Mouse (Mus musculus) lung, embryonic 15.5 days (tissue): ENCODE measurements around the gene Psmb6. TPM values are rescaled to one million over a fixed set of nuclear protein-coding genes. Genes with fewer than 3 reads are reported as not detected.
A peak's percentile ranks its signal among the peaks of the same experiment; 100 is the strongest.
"Not testable (repeated sequence)": the region's sequence is repeated elsewhere in the genome, so short reads cannot be mapped to it uniquely, and the experiment has no call there.

Source experiments
- ATAC-seq: fragments of 200-750 bp; cut with Nextera tagmentation; 2 replicates; pipeline ENCODE4 v1.8.0; 2017; ENCODE audit warnings: moderate number of reproducible peaks, borderline replicate concordance; ENCODE audit not compliant: low FRiP score, low TSS enrichment; ENCODE audit errors: extremely low read depth
- H3K27ac ChIP-seq: fragments of 300-500 bp; sonication (generic); 2 replicates; pipeline ENCODE4 v1.5.1; 2015; ENCODE audit warnings: moderate library complexity, mild to moderate bottlenecking, inconsistent platforms
- H3K27me3 ChIP-seq: fragments of 300-500 bp; sonication (generic); 2 replicates; pipeline ENCODE4 v1.6.1; 2015; ENCODE audit warnings: inconsistent platforms
- H3K36me3 ChIP-seq: fragments of 300-500 bp; sonication (generic); 2 replicates; pipeline ENCODE4 v1.6.1; 2015; ENCODE audit warnings: inconsistent platforms
- H3K4me1 ChIP-seq: fragments of 300-500 bp; sonication (generic); 2 replicates; pipeline ENCODE4 v1.6.1; 2015; ENCODE audit warnings: inconsistent platforms
- H3K4me2 ChIP-seq: fragments of 300-500 bp; sonication (generic); 2 replicates; pipeline ENCODE4 v1.6.1; 2015; ENCODE audit warnings: inconsistent platforms, mild to moderate bottlenecking, moderate library complexity
- H3K4me3 ChIP-seq: fragments of 300-500 bp; sonication (generic); 2 replicates; pipeline ENCODE4 v1.5.1; 2015; ENCODE audit warnings: mild to moderate bottlenecking, inconsistent platforms
- H3K9ac ChIP-seq: fragments of 300-500 bp; sonication (generic); 2 replicates; pipeline ENCODE4 v1.6.1; 2015; ENCODE audit warnings: inconsistent platforms
- H3K9me3 ChIP-seq: fragments of 300-500 bp; sonication (generic); 2 replicates; pipeline ENCODE4 v1.6.1; 2016; ENCODE audit warnings: inconsistent platforms
- WGBS: fragments of 180-500 bp; shearing (Covaris S2); methylation state at CpG from one replicate; pipeline ENCODE4 v1.1.7; 2015; 5-methylcytosine and 5-hydroxymethylcytosine counted together
- polyA plus RNA-seq: library from polyadenylated mRNA; unstranded; fragments of >200 nt; fragmentation: Nextera tagmentation; extraction: Ambion mirVana; gene quantifications from 2 replicates; pipeline ENCODE4 v1.2.1, GENCODE M21; 2015

Psmb6 gene
- polyA plus RNA-seq, 1 experiment from 2014 or later, result 771 TPM

GRCm38 (mm10) chr11:70553940-70554339 lies 28.8 kb downstream of the Psmb6 start:
- H3K36me3 ChIP-seq, result no peaks in the 10 kb centered on the region; the same call in 1 of the 2 replicates
- 15% methylated on average over 6 of the region's 7 CpGs for WGBS
- H3K4me2 ChIP-seq, result no peak overlapping the region
- no peaks in the 10 kb centered on the region for H3K9me3 ChIP-seq
- H3K4me1 ChIP-seq, result no peaks in the 10 kb centered on the region
- H3K4me3 ChIP-seq, result no peak overlapping the region
- no peak overlapping the region for H3K27ac ChIP-seq
- ATAC-seq, result 0 out of 2 replicates have a peak, but pooled peaks have one; percentile 8
- no peak overlapping the region for H3K9ac ChIP-seq
- no peaks in the 10 kb centered on the region for H3K27me3 ChIP-seq

- H3K27ac ChIP-seq, result no peak overlapping the region
- peaks cover 4% of the 10 kb centered on the region; the same call in 1 of the 2 replicates for H3K4me1 ChIP-seq
- H3K27me3 ChIP-seq, result no peaks in the 10 kb centered on the region
- no peak for ATAC-seq
- H3K36me3 ChIP-seq, result no peaks in the 10 kb centered on the region; the same call in 1 of the 2 replicates
- no peak overlapping the region for H3K4me3 ChIP-seq
- H3K4me2 ChIP-seq, result no peak overlapping the region
- WGBS, result 82% methylated on average over 9 of the region's 9 CpGs
- H3K9me3 ChIP-seq, result no peaks in the 10 kb centered on the region
- H3K9ac ChIP-seq, result no peak overlapping the region
Observed at GRCm38 (mm10) chr11:70557545-70557944, 32.4 kb downstream of the Psmb6 start.

DNA sequence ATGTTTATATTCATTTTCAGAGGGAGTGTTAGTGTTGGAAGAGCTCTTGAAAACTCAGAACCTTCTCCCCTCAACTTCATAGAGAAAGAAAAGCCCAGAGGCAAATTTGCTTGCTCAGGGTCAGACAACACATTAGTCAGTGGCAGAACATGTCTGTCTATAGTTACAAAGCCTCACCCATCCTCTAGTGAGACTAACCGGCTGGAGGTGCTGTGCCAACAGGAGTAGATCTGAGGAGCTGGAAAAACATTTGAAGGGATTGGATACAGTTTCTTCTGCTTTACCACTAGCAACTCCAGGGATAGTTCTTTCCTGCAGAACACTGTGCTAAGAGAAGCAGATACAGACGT lies 36.7 kb downstream of the Psmb6 start:
- Histone ChIP-seq H3K27ac (peak overlapping the region; percentile 85), H3K27me3 (no peaks in the 10 kb centered on the region), H3K4me2 (peak overlapping the region; percentile 91), H3K36me3 (no peaks in the 10 kb centered on the region), H3K4me1 (peaks cover 17% of the 10 kb centered on the region), H3K9me3 (no peaks in the 10 kb centered on the region), H3K4me3 (peak overlapping the region; percentile 85), H3K9ac (peak overlapping the region; percentile 77)
- no peak; the same call in 1 of the 2 replicates for ATAC-seq
- WGBS, result 2% methylated on average over 2 of the region's 2 CpGs

- Histone ChIP-seq H3K36me3 (no peaks in the 10 kb centered on the region), H3K9ac (peak within 1 kb of the TSS; percentile 77), H3K4me1 (peaks cover 17% of the 10 kb centered on the region), H3K27me3 (no peaks in the 10 kb centered on the region), H3K4me2 (peak within 1 kb of the TSS; percentile 91), H3K27ac (peak within 1 kb of the TSS; percentile 85), H3K4me3 (peak within 1 kb of the TSS; percentile 85), H3K9me3 (no peaks in the 10 kb centered on the region)
- ATAC-seq, result peak; percentile 88
- WGBS, result under 1% methylated on average over 47 of the region's 57 CpGs
Observed at GRCm38 (mm10) chr11:70562287-70562994, 37.3 kb downstream of the Psmb6 start, which contains the start of gene Mink1. Mink1 (plus strand) TSS chr11:70562881.

DNA sequence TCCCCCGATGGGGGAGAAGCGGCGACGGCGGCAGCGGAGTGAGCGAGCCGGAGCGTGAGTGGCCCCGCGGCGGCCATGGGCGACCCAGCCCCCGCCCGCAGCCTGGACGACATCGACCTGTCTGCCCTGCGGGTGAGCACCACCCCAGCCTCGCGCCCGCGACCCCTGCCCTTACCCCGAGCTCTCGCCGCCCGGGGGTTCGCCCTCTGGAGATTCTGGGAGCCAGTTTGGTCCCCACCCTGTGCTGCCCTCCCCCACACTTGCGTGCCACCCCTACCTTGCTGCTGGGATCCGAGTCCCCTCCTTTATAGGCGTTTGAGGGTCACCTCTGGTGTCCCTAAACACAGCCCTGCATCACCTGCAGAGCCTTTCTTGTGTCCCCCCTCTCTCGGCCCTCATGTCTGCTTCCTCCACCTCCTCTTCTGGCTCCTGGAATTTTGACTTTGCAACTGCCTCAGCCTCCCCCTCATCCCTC lies 37.9 kb downstream of the Psmb6 start:
- Histone ChIP-seq H3K9me3 (no peaks in the 10 kb centered on the region), H3K9ac (peak overlapping the region; percentile 77)
- WGBS, result under 1% methylated on average over 26 of the region's 31 CpGs

GRCm38 (mm10) chr11:70563470-70564275 lies 38.5 kb downstream of the Psmb6 start:
- Histone ChIP-seq H3K4me1 (peaks cover 17% of the 10 kb centered on the region), H3K9me3 (no peaks in the 10 kb centered on the region), H3K4me2 (peak overlapping the region; percentile 91), H3K9ac (peak overlapping the region; percentile 77), H3K27ac (peak overlapping the region; percentile 85), H3K4me3 (peak overlapping the region; percentile 85), H3K36me3 (no peaks in the 10 kb centered on the region), H3K27me3 (no peaks in the 10 kb centered on the region)
- WGBS, result 2% methylated on average over 25 of the region's 25 CpGs
- peak; percentile 11; the same call in 1 of the 2 replicates for ATAC-seq

More for the DNA sequence above, 37.9 kb downstream of the Psmb6 start:
- peak overlapping the region; percentile 91 for H3K4me2 ChIP-seq
- peaks cover 17% of the 10 kb centered on the region for H3K4me1 ChIP-seq
- peak overlapping the region; percentile 85 for H3K4me3 ChIP-seq
- H3K27me3 ChIP-seq, result no peaks in the 10 kb centered on the region
- peak overlapping the region; percentile 85 for H3K27ac ChIP-seq
- H3K36me3 ChIP-seq, result no peaks in the 10 kb centered on the region
- ATAC-seq, result no peak; the same call in 1 of the 2 replicates

DNA sequence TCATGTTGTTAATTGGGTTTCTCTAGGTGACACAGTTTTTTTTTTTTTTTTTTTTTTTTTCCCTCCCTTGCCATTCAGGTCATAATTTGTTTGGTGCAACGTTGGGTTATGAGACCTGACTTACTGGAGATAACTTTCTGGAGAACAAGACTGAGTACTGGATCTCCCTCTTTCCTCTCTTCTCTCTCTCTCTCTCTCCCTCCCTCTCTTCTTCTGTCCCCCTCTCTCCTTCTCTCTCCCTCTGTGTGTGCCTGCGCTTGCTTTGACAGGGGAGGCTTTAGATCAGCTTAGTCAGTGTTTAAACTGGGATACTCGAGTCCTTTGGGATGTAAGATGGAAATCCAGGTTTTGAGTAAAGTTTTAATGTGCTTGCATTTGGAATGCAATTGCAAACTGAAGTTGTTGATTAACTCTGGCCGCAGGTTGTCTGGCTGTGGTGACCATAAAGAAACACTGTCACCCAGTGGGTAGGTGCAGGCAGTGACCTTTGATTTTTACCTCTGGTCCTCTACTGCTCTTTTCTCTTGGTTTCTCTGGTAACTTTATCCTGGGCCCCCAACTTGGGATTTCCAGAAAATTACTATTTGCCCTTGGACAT lies 39.2 kb downstream of the Psmb6 start:
- WGBS, result 30% methylated on average over 4 of the region's 4 CpGs
- no peaks in the 10 kb centered on the region for H3K36me3 ChIP-seq
- H3K4me2 ChIP-seq, result peak overlapping the region; percentile 91
- no peak for ATAC-seq
- no peaks in the 10 kb centered on the region for H3K9me3 ChIP-seq
- peak overlapping the region; percentile 85 for H3K4me3 ChIP-seq
- H3K4me1 ChIP-seq, result peaks cover 17% of the 10 kb centered on the region
- H3K27ac ChIP-seq, result peak overlapping the region; percentile 85
- H3K9ac ChIP-seq, result peak overlapping the region; percentile 77; the same call in 1 of the 2 replicates
- H3K27me3 ChIP-seq, result no peaks in the 10 kb centered on the region

DNA sequence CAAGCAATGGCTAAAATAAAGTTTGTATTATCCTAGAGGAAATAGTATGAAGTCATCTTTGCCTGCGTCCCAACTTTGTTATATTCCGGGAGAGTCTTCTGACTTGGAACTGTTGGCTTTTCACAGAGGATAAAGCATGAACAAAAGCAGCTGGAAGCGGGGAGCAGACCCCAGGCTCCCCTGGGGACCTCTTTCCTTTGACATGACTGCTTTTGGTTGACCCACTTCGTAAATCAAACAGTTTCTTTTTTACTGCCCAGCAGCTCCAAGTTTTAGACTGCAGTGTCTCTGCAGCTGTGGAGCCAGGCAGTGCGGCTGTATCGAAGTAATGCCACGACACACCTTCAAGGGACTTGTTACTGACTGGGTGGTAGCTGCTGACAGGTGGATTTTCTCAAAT lies 41.4 kb downstream of the Psmb6 start:
- H3K4me2 ChIP-seq, result no peak overlapping the region
- 80% methylated on average over 7 of the region's 7 CpGs for WGBS

DNA sequence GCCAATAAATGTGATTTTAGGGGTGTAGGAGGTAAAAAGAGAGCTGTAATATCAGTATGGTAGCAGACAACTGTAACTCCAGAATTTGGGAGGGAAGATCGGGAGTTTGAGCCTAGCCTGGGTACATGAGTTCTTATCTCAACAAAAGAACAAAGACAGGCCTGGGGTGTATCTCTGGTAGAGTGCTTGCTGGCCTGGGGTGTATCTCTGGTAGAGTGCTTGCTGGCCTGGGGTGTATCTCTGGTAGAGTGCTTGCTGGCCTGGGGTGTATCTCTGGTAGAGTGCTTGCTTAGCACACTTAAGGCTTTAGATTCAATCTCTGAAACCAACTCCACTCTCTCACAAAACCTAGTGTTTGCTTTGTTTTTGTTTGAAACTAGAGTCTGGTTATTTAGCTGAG lies 45.4 kb downstream of the Psmb6 start:
- H3K9ac ChIP-seq, H3K27me3 ChIP-seq, H3K9me3 ChIP-seq, H3K4me2 ChIP-seq, ATAC-seq, H3K4me1 ChIP-seq, H3K27ac ChIP-seq, H3K36me3 ChIP-seq, H3K4me3 ChIP-seq: not testable (repeated sequence)
- WGBS, result 79% methylated on average over 1 of the region's 1 CpGs

More for the DNA sequence above, 41.4 kb downstream of the Psmb6 start:
- H3K36me3 ChIP-seq, result no peaks in the 10 kb centered on the region
- peaks cover 17% of the 10 kb centered on the region for H3K4me1 ChIP-seq
- H3K27me3 ChIP-seq, result no peaks in the 10 kb centered on the region
- H3K27ac ChIP-seq, result no peak overlapping the region
- no peak overlapping the region for H3K9ac ChIP-seq
- no peaks in the 10 kb centered on the region for H3K9me3 ChIP-seq
- no peak overlapping the region for H3K4me3 ChIP-seq
- no peak for ATAC-seq

- peaks cover 6% of the 10 kb centered on the region; the same call in 1 of the 2 replicates for H3K4me1 ChIP-seq
- no peak overlapping the region for H3K4me2 ChIP-seq
- no peaks in the 10 kb centered on the region for H3K36me3 ChIP-seq
- no peaks in the 10 kb centered on the region for H3K27me3 ChIP-seq
- ATAC-seq, result no peak
- no peak overlapping the region for H3K9ac ChIP-seq
- H3K4me3 ChIP-seq, result no peak overlapping the region
- H3K27ac ChIP-seq, result no peak overlapping the region
- no peaks in the 10 kb centered on the region for H3K9me3 ChIP-seq
- 79% methylated on average over 1 of the region's 1 CpGs for WGBS
Observed at GRCm38 (mm10) chr11:70571641-70572040, 46.5 kb downstream of the Psmb6 start.

DNA sequence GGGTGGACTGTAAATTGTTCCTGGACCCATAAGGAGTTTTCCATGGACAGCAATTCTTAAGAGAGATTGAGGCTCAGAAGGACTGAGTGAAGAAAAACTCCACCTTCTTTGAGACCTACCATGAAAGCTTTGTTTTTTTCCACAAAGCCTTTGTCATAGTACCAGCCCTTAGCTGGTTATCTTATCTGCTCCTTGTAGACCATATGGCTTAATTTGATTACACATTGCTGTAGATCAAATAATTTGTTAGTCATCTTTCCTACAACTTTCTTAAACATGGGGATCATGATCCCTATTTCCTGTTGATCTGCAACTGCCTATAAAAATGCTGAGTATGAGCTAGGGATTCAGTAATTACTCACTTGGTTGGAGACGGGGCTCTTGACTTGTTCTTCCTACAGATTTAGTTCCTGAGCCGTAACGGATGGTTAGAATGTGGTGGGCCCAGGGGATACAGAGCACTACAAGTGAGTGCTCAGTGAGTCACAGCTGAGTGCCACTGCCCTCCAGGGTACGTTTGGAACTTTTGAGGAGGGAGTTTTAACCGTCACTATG lies 47.3 kb downstream of the Psmb6 start:
- no peak overlapping the region for H3K9ac ChIP-seq
- ATAC-seq, result no peak
- H3K9me3 ChIP-seq, result no peaks in the 10 kb centered on the region
- H3K4me1 ChIP-seq, result peaks cover 10% of the 10 kb centered on the region
- no peak overlapping the region for H3K4me2 ChIP-seq
- H3K27me3 ChIP-seq, result no peaks in the 10 kb centered on the region
- no peak overlapping the region for H3K4me3 ChIP-seq
- H3K36me3 ChIP-seq, result no peaks in the 10 kb centered on the region
- H3K27ac ChIP-seq, result no peak overlapping the region
- 46% methylated on average over 5 of the region's 5 CpGs for WGBS
